Mouse (Mus musculus) CH12.LX (cell line): ENCODE results near the gene Naa16. TPM values are rescaled to one million over a fixed set of nuclear protein-coding genes. Genes with fewer than 3 reads are reported as not detected.

Source experiments
- DNase-seq: peaks from one replicate; pipeline ENCODE4 v3.0.0-alpha.2; 2013; ENCODE audit errors: extremely low read depth
- H3K27ac ChIP-seq: 2 replicates; pipeline ENCODE4 v1.5.1; 2012; ENCODE audit warnings: low read depth, mild to moderate bottlenecking, control low read depth, moderate library complexity; ENCODE audit not compliant: insufficient read depth
- H3K27me3 ChIP-seq: replicated peaks from 2 replicates; pipeline ENCODE3; 2012; ENCODE audit warnings: inconsistent platforms
- H3K36me3 ChIP-seq, 2 experiments: replicated peaks in 1 of 2; 2 replicates each; pipeline versions ENCODE3 to v1.6.1; 2012; ENCODE audit warnings: inconsistent platforms in 1 of 2, low read length in 1 of 2, mild to moderate bottlenecking in 1 of 2, mixed read lengths in 1 of 2, moderate library complexity in 1 of 2; ENCODE audit not compliant: control insufficient read depth in 1 of 2, insufficient read depth in 1 of 2
- H3K4me1 ChIP-seq, 2 experiments: 2 replicates each; pipeline ENCODE4 v1.6.1; 2012; ENCODE audit warnings: inconsistent platforms in 1 of 2, moderate library complexity in 1 of 2; ENCODE audit not compliant: insufficient read depth in 2 of 2, control insufficient read depth in 1 of 2
- H3K4me2 ChIP-seq: 2 replicates; pipeline ENCODE4 v1.6.1; 2012; ENCODE audit warnings: low read depth, mild to moderate bottlenecking, control low read depth; ENCODE audit not compliant: poor library complexity, insufficient read depth, severe bottlenecking
- H3K4me3 ChIP-seq, 3 experiments: fragments of 150-350 bp in 1 of 3; sonication (generic) in 1 of 3; replicated peaks in 1 of 3; 2 replicates each; pipeline versions ENCODE3 to v1.5.1; 2011 to 2012; ENCODE audit warnings: low read depth in 2 of 3, low read length in 2 of 3, mild to moderate bottlenecking in 2 of 3, moderate library complexity in 2 of 3, control low read depth in 1 of 3, improper control_type of control experiment in 1 of 3, inconsistent platforms in 1 of 3, mixed read lengths in 1 of 3; ENCODE audit not compliant: poor library complexity in 1 of 3
- H3K79me2 ChIP-seq: replicated peaks from 2 replicates; pipeline ENCODE4 v1.6.1; 2012; ENCODE audit warnings: mild to moderate bottlenecking, moderate library complexity; ENCODE audit not compliant: control insufficient read depth, poor library complexity, insufficient read depth, severe bottlenecking; ENCODE audit errors: extremely low read depth
- H3K9ac ChIP-seq: 2 replicates; pipeline ENCODE4 v1.6.1; 2012; ENCODE audit warnings: low read depth, mild to moderate bottlenecking, control low read depth, moderate library complexity; ENCODE audit not compliant: insufficient read depth
- H3K9me3 ChIP-seq: replicated peaks from 2 replicates; pipeline ENCODE3; 2012; ENCODE audit warnings: low read length, inconsistent platforms, mixed read lengths
- E2F4 ChIP-seq: IDR thresholded peaks from 2 replicates; pipeline ENCODE4 v1.6.1; 2011; ENCODE audit warnings: low read depth, low read length, improper control_type of control experiment; ENCODE audit not compliant: insufficient replicate concordance
- EP300 ChIP-seq: IDR thresholded peaks from 2 replicates; pipeline ENCODE4 v1.6.1; 2011; ENCODE audit warnings: low read length, improper control_type of control experiment
- ETS1 ChIP-seq: conservative IDR thresholded peaks from 2 replicates; pipeline ENCODE4 v1.6.1; 2012; ENCODE audit warnings: low read depth, mild to moderate bottlenecking, inconsistent platforms, low read length, improper control_type of control experiment, moderate library complexity
- IRF4 ChIP-seq: IDR thresholded peaks from 2 replicates; pipeline ENCODE4 v1.6.1; 2014; ENCODE audit warnings: low read depth, mild to moderate bottlenecking, inconsistent platforms, low read length, improper control_type of control experiment
- KAT2A ChIP-seq: IDR thresholded peaks from 2 replicates; pipeline ENCODE4 v1.6.1; 2012; ENCODE audit warnings: low read length, improper control_type of control experiment, inconsistent platforms; ENCODE audit not compliant: insufficient replicate concordance
- MAX ChIP-seq: IDR thresholded peaks from 2 replicates; pipeline ENCODE4 v1.6.1; 2011; ENCODE audit warnings: low read length, improper control_type of control experiment
- MAZ ChIP-seq: IDR thresholded peaks from 2 replicates; pipeline ENCODE4 v1.6.1; 2012; ENCODE audit warnings: low read depth, mild to moderate bottlenecking, inconsistent platforms, low read length, improper control_type of control experiment, moderate library complexity
- MEF2A ChIP-seq: IDR thresholded peaks from 2 replicates; pipeline ENCODE4 v1.6.1; 2014; ENCODE audit warnings: low read depth, mild to moderate bottlenecking, inconsistent platforms, low read length, improper control_type of control experiment, borderline replicate concordance
- MXI1 ChIP-seq: IDR thresholded peaks from 2 replicates; pipeline ENCODE4 v1.6.1; 2011; ENCODE audit warnings: mild to moderate bottlenecking, low read depth, low read length, improper control_type of control experiment
- NELFE ChIP-seq: IDR thresholded peaks from 2 replicates; pipeline ENCODE4 v1.6.1; 2011; ENCODE audit warnings: low read depth, low read length, improper control_type of control experiment
- NRF1 ChIP-seq: IDR thresholded peaks from 2 replicates; pipeline ENCODE4 v1.6.1; 2014; ENCODE audit warnings: low read depth, mild to moderate bottlenecking, inconsistent platforms, low read length, improper control_type of control experiment, moderate library complexity
- PAX5 ChIP-seq: IDR thresholded peaks from 2 replicates; pipeline ENCODE4 v1.6.1; 2012; ENCODE audit warnings: low read length, inconsistent platforms, mixed read lengths
- POLR2AphosphoS2 ChIP-seq: IDR thresholded peaks from 2 replicates; pipeline ENCODE4 v1.6.1; 2011; ENCODE audit warnings: low read depth, low read length, improper control_type of control experiment
- SMC3 ChIP-seq: IDR thresholded peaks from 2 replicates; pipeline ENCODE4 v1.6.1; 2011; ENCODE audit warnings: low read depth, low read length, improper control_type of control experiment
- USF1 ChIP-seq: IDR thresholded peaks from 2 replicates; pipeline ENCODE4 v1.6.1; 2014; ENCODE audit warnings: low read depth, mild to moderate bottlenecking, inconsistent platforms, low read length, improper control_type of control experiment
- USF2 ChIP-seq: conservative IDR thresholded peaks from 2 replicates; pipeline ENCODE4 v1.6.1; 2011; ENCODE audit warnings: low read depth, low read length, improper control_type of control experiment
- ZKSCAN1 ChIP-seq: IDR thresholded peaks from 2 replicates; pipeline ENCODE4 v1.6.1; 2012; ENCODE audit warnings: low read depth, inconsistent platforms, low read length, improper control_type of control experiment, borderline replicate concordance
- ZMIZ1 ChIP-seq: IDR thresholded peaks from 2 replicates; pipeline ENCODE4 v1.6.1; 2012; ENCODE audit warnings: low read depth, mild to moderate bottlenecking, inconsistent platforms, low read length, improper control_type of control experiment
- ZNF384 ChIP-seq: IDR thresholded peaks from 2 replicates; pipeline ENCODE4 v1.6.1; 2012; ENCODE audit warnings: low read depth, low read length, improper control_type of control experiment, inconsistent platforms
- dilution Hi-C: fragments of 300-500 bp; cut with MboI; formaldehyde crosslinking; loops from 2 replicates; pipeline ENCODE4 v1.14.3; 2020; ENCODE audit warnings: low sequenced_read_pairs; ENCODE audit not compliant: extremely low pct_unique_long_range_greater_than_20kb, extremely low pct_ligation_motif_present
- in situ Hi-C: fragments of 300-500 bp; cut with MboI; formaldehyde crosslinking; loops from 3 replicates; pipeline ENCODE4 v1.14.3; 2019; ENCODE audit warnings: low sequenced_read_pairs, low pct_ligation_motif_present, low pct_unique_long_range_greater_than_20kb, mixed read lengths
- polyA plus RNA-seq: library from polyadenylated mRNA; unstranded; fragments of >175 nt; gene quantifications from 2 replicates; pipeline ENCODE4 v1.2.1, GENCODE M21; 2012; ENCODE audit warnings: low read depth; ENCODE audit not compliant: insufficient read length
- total RNA-seq, 2 experiments: library from RNA; depleted of rRNA; stranded (reverse); fragments of 300-350 nt in 1 of 2; fragments of >200 nt in 1 of 2; gene quantifications; 2 replicates each; pipeline ENCODE4 v1.2.3; 2012 to 2014

The Naa16 gene
- total and polyA plus RNA-seq, 3 experiments: 16.4 to 60.0 (median 42.6) TPM

GRCm38 (mm10) chr14:79317602-79318001 lies 73.0 kb downstream of the Naa16 start:
- dilution Hi-C loops (no loop called here), in situ Hi-C loops (no loop called here)
- no peaks in the 10 kb centered on the region for H3K36me3 ChIP-seq
- H3K9ac ChIP-seq: no peak overlapping the region
- H3K27ac ChIP-seq: no peak overlapping the region
- H3K4me3 ChIP-seq: no peak overlapping the region
- TF ChIP-seq IRF4 (no peak), POLR2AphosphoS2 (no peak), MAZ (no peak), EP300 (no peak), MXI1 (no peak)
- no peak for DNase-seq
- no peak overlapping the region for H3K4me2 ChIP-seq
- no peaks in the 10 kb centered on the region for H3K27me3 ChIP-seq
- peaks cover 0 to 5% of the 10 kb centered on the region in 2 experiments; a peak in 2 of 4 replicates for H3K4me1 ChIP-seq
- H3K79me2 ChIP-seq: no peaks in the 10 kb centered on the region
- no peaks in the 10 kb centered on the region for H3K9me3 ChIP-seq

GRCm38 (mm10) chr14:79315877-79316276 lies 74.7 kb downstream of the Naa16 start:
- no peaks in the 10 kb centered on the region for H3K79me2 ChIP-seq
- H3K27me3 ChIP-seq: no peaks in the 10 kb centered on the region
- no peaks in the 10 kb centered on the region for H3K36me3 ChIP-seq
- H3K4me2 ChIP-seq: no peak overlapping the region
- H3K4me1 ChIP-seq: peaks cover 0 to 5% of the 10 kb centered on the region in 2 experiments; a peak in 2 of 4 replicates
- no peak overlapping the region for H3K27ac ChIP-seq
- TF ChIP-seq USF1 (no peak), NRF1 (no peak), MEF2A (no peak)
- TF ChIP-seq, all 38 proteins: peak for 0
- no peak overlapping the region for H3K4me3 ChIP-seq
- H3K9ac ChIP-seq: no peak overlapping the region
- in situ Hi-C loops: no loop called here
- DNase-seq: no peak
- dilution Hi-C loops: no loop called here
- H3K9me3 ChIP-seq: no peaks in the 10 kb centered on the region

- dilution Hi-C loops: no loop called here
- H3K4me1 ChIP-seq: peaks cover 0 to 5% of the 10 kb centered on the region in 2 experiments; a peak in 2 of 4 replicates
- H3K79me2 ChIP-seq: no peaks in the 10 kb centered on the region
- no peak overlapping the region for H3K4me3 ChIP-seq
- no peak for DNase-seq
- no peak overlapping the region for H3K27ac ChIP-seq
- H3K9me3 ChIP-seq: no peaks in the 10 kb centered on the region
- H3K4me2 ChIP-seq: no peak overlapping the region
- no peaks in the 10 kb centered on the region for H3K27me3 ChIP-seq
- H3K9ac ChIP-seq: no peak overlapping the region
- no peaks in the 10 kb centered on the region for H3K36me3 ChIP-seq
- in situ Hi-C loops: no loop called here
- no peak for TF ChIP-seq NELFE
- TF ChIP-seq USF2: no peak
- no peak for TF ChIP-seq PAX5
- TF ChIP-seq ZKSCAN1: no peak
- no peak for TF ChIP-seq ETS1
- TF ChIP-seq ZNF384: no peak
- TF ChIP-seq SMC3: no peak
- no peak for TF ChIP-seq MAX
- TF ChIP-seq KAT2A: no peak
- TF ChIP-seq E2F4: no peak
- no peak for TF ChIP-seq ZMIZ1
Observed at GRCm38 (mm10) chr14:79314245-79315010, 76.2 kb downstream of the Naa16 start.
